Mouse (Mus musculus): Measurements from ENCODE around the gene Panx2.

- no peak for TF ChIP-seq POLR2A (IDR thresholded peaks at IDR 0.05; ENCODE audit: control insufficient read depth in 1 of 2, insufficient read depth in 1 of 2, low read depth in 1 of 2, low read length in 2 of 2, poor library complexity in 1 of 2)
- TF ChIP-seq ZNF384 (IDR thresholded peaks at IDR 0.05; ENCODE audit: low read depth, low read length), result no peak
- no peak for TF ChIP-seq CTCF (IDR thresholded peaks at IDR 0.05 in 2 of 3, conservative IDR thresholded peaks at IDR 0.05 in 1 of 3; ENCODE audit: control insufficient read depth in 1 of 3, insufficient read depth in 1 of 3, low read depth in 2 of 3, low read length in 3 of 3, poor library complexity in 1 of 3, severe bottlenecking in 1 of 3)
- TF ChIP-seq MAX (IDR thresholded peaks at IDR 0.05; ENCODE audit: low read length), result no peak
- TF ChIP-seq MEF2A (IDR thresholded peaks at IDR 0.05; ENCODE audit: extremely low read depth, insufficient replicate concordance, low read depth, low read length, poor library complexity, severe bottlenecking), result no peak
- no peak for TF ChIP-seq POLR2AphosphoS5 (IDR thresholded peaks at IDR 0.05; ENCODE audit: borderline replicate concordance, low read depth, low read length)
- no peak for TF ChIP-seq JUND (IDR thresholded peaks at IDR 0.05; ENCODE audit: low read depth, low read length)
- TF ChIP-seq RCOR1 (IDR thresholded peaks at IDR 0.05; ENCODE audit: low read depth, low read length), result no peak
- no peak for TF ChIP-seq SIN3A (IDR thresholded peaks at IDR 0.05; ENCODE audit: low read length)
- TF ChIP-seq E2F4 (IDR thresholded peaks at IDR 0.05; ENCODE audit: borderline replicate concordance, low read depth, low read length), result no peak
- TF ChIP-seq POLR2AphosphoS2 (IDR thresholded peaks at IDR 0.05; ENCODE audit: low read length), result no peak
- TF ChIP-seq MAZ (IDR thresholded peaks at IDR 0.05; ENCODE audit: low read depth, low read length), result no peak
Measured at GRCm38 (mm10) chr15:89083906-89084305, 24.4 kb downstream of the Panx2 start.

Measured in MEL (cell line).